Mouse (Mus musculus) retina, postnatal 7 days (tissue): ENCODE results near the gene Pard3.

Experiments
- DNase-seq: peaks from one replicate; pipeline ENCODE4 v3.0.0-alpha.2; 2012; ENCODE audit warnings: low read depth, low spot score

Pard3 gene

GRCm38 (mm10) chr8:127181246-127181645 lies 117.6 kb downstream of the Pard3 start:
- DNase-seq: no peak

GRCm38 (mm10) chr8:127182065-127182464 lies 118.4 kb downstream of the Pard3 start:
- no peak for DNase-seq

- DNase-seq: no peak
Observed at GRCm38 (mm10) chr8:127183533-127183932, 119.8 kb downstream of the Pard3 start.

- no peak for DNase-seq
Observed at GRCm38 (mm10) chr8:127184025-127184424, 120.3 kb downstream of the Pard3 start.

- DNase-seq: no peak
Observed at GRCm38 (mm10) chr8:127185897-127186296, 122.2 kb downstream of the Pard3 start.

GRCm38 (mm10) chr8:127188671-127189070 lies 125.0 kb downstream of the Pard3 start:
- no peak for DNase-seq

GRCm38 (mm10) chr8:127190350-127190749 lies 126.7 kb downstream of the Pard3 start:
- DNase-seq: peak; percentile 66

GRCm38 (mm10) chr8:127191387-127191786 lies 127.7 kb downstream of the Pard3 start:
- DNase-seq: peak; percentile 63

GRCm38 (mm10) chr8:127191824-127192223 lies 128.1 kb downstream of the Pard3 start:
- DNase-seq: no peak

- DNase-seq: no peak
Observed at GRCm38 (mm10) chr8:127192331-127192730, 128.6 kb downstream of the Pard3 start.

- no peak for DNase-seq
Observed at GRCm38 (mm10) chr8:127193375-127193774, 129.7 kb downstream of the Pard3 start.

GRCm38 (mm10) chr8:127194786-127195407 lies 131.2 kb downstream of the Pard3 start:
- DNase-seq: no peak

- no peak for DNase-seq
Observed at GRCm38 (mm10) chr8:127196505-127197265, 133.0 kb downstream of the Pard3 start.

- DNase-seq: no peak
Observed at GRCm38 (mm10) chr8:127207455-127207854, 143.8 kb downstream of the Pard3 start.

GRCm38 (mm10) chr8:127210621-127211020 lies 146.9 kb downstream of the Pard3 start:
- no peak for DNase-seq

GRCm38 (mm10) chr8:127214338-127214737 lies 150.6 kb downstream of the Pard3 start:
- no peak for DNase-seq

- no peak for DNase-seq
Observed at GRCm38 (mm10) chr8:127214748-127215433, 151.2 kb downstream of the Pard3 start.

- DNase-seq: no peak
Observed at GRCm38 (mm10) chr8:127220206-127220605, 156.5 kb downstream of the Pard3 start.

- no peak for DNase-seq
Observed at GRCm38 (mm10) chr8:127220615-127221014, 156.9 kb downstream of the Pard3 start.

- DNase-seq: no peak
Observed at GRCm38 (mm10) chr8:127222361-127222760, 158.7 kb downstream of the Pard3 start.

- no peak for DNase-seq
Observed at GRCm38 (mm10) chr8:127226996-127227395, 163.3 kb downstream of the Pard3 start.

- no peak for DNase-seq
Observed at GRCm38 (mm10) chr8:127227407-127227806, 163.7 kb downstream of the Pard3 start.
